Mouse (Mus musculus): Measurements from ENCODE around the gene Scarf1.

DNA sequence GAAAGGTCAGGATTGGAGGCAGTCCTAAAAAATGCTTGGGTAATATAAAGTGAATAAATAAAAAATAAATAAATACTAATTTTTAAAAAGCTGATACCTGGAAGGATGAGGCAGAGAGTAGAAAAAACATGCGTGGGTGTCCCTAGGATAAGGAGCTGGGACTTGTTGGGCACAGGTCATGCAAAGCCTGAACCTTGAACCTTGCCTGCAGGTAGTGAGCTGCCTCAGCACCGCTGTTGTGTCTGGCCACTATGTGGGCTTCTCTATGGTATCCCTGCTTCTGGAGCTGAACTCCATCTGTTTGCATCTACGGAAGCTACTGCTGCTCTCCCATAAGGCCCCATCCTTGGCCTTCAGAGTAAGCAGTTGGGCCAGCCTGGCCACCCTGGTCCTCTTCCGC is 44.1 kb upstream of the Scarf1 start:
- TF ChIP-seq CTCF (IDR thresholded peaks at IDR 0.05; ENCODE audit: extremely low read depth, insufficient read length, insufficient replicate concordance, low read depth, low read length), result no peak
- no peak for TF ChIP-seq POLR2A (IDR thresholded peaks at IDR 0.05; ENCODE audit: low read depth, low read length)
